Mouse (Mus musculus): ENCODE results near the gene Acss1.

Gene Acss1

DNA sequence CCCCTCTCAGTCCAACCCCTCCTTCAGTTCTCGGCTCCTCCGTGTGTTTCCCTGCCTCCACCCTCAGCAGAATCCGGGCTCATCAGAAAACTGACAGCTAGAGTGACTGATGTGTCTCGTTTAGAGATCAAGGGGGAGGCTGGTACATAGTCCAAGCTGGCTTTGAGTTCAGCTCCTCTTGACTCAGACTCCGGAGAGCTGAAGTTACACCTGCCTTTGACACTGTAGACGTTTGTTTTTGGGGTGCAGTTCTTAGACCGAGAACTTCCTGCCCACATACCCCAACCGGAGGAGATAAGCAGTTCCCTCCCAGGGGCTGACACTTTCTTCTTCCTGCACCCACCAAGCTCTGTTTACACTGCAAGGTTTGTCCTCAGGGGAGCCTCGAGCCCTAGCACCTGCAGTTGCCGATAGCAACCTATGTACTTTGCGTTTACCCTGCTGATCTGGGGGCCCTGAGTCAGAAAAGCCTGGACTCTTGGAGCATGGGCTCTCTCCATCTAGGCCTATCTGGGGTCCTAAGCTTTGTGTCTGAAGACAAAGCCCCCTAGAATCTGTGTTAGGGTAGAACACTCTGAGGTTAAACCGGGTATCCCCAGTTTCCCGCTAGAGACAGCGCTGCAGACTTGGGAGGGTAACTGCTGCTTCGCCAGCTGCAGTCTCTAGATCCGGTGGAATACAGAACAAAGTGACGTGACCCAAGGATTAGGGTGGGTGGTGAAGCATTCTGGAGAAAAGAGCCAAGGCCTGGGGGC, 1.1 kb downstream of the Acss1 start:
- ATAC-seq (ENCODE audit: insufficient number of reproducible peaks, low FRiP score, low TSS enrichment): no peak

DNA sequence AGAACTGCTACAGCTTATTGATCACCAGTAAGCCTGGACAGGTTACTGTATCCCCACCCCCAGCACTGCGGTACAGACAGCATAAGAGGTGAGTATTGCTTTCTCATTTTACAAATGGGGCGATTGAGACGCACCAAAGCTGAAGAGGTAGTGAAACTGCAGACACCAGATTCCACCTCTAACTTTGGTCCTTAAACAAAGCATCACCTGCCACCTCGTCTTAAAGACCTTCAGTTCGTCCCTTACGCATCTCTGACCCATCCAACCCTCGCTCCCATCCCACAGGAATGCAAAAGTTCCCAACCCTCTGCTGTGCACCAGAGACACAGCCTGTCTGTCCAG, 1.6 kb downstream of the Acss1 start:
- no peak for ATAC-seq (ENCODE audit: insufficient number of reproducible peaks, low FRiP score, low TSS enrichment)

DNA sequence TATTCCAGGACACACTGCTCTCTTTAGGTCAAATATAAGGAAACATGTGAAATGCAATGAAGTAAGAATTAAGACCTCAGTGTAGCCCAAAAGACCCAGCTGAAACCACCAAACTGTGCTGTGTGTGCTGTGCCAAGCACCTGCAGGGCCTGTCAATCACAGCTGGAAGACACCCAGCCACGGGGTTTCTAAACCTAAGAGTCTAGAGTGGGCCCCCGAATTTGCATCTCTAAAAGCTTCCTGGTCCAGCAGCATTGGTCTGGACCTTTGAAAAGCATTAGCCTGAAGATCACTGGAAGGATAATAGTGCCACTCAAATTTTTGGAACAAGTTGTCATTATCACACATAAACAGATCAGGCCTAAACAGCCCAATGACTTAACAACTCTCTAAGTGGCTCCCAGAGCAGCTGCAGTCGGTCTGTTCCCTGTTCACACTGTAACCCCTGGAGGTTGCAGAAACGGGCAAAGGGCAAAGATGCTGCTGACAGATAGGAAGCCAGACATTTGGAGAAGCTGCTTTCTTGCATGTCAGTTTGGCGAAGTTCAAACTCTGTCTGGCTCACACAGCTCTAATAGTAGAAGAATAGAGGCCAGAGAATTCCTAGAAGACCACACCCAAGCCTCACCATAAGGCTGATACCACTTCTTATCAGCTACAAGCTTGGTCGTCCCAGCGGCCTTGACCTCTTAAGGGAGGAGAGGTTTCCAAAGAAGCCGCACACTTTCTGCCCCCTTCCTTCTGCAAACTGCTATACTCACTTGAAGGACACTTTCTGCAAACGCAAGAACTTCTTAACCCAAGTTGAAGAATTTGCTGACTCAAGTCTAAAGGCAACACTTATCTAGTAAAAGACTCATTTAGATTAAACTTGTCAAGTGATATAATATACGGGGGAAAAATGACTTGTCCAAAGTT, 2.5 kb downstream of the Acss1 start:
- no peak for ATAC-seq (ENCODE audit: insufficient number of reproducible peaks, low FRiP score, low TSS enrichment)

DNA sequence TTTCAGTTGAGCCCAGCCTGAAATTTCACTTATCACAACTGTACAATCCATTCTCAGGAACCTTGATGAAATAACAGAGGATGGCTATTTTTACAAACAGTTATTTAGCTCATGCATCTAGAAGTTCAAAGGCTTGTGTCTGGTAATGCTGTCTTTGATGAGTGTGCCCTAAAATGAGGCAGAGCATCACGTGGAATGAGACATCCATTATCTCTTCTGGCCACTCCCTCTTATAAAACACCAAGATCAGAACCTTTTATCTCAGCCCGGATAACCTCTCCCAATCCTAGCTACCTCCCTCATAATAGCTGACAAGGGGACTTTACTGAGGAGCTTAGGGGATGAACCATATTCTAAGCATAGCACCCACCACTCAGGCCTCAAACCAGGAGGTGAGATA, 3.3 kb downstream of the Acss1 start:
- no peak for ATAC-seq (ENCODE audit: insufficient number of reproducible peaks, low FRiP score, low TSS enrichment)

DNA sequence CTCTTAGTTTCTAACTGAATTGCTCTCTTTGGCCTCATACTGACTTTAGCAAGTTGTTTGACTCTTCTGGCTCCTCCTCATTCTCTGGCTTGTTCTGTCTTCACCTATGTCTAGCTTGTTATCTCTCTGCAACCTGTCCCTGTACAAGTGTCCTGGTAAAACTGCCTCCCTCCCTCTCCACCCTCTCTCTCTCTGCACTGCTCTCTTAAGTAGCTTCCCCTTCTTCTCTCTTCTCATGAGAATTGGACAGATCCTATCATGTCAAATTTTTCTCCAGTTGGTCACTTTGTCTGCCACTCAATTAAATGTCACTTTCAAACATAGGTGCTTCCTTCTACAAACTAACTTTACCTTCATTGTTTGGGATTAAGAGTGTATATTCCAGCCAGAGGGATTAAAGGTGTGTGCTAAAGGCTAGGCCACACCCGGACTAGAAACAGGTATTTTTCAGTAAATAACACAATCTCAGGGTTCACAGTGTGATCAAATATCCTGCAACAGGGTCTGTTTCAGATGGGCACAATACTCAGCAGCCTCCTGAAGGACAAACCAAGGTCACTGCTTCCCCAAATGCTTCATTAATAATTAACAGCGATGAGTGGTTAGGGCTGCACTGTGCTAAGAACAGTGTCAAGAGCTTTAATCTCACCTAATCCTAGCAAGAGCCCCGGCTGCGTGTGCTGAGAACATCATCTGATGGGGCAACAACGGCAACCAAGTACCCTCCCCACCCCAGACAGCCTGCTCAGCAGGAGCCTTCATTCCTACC, 4.0 kb downstream of the Acss1 start:
- ATAC-seq (ENCODE audit: insufficient number of reproducible peaks, low FRiP score, low TSS enrichment): no peak

DNA sequence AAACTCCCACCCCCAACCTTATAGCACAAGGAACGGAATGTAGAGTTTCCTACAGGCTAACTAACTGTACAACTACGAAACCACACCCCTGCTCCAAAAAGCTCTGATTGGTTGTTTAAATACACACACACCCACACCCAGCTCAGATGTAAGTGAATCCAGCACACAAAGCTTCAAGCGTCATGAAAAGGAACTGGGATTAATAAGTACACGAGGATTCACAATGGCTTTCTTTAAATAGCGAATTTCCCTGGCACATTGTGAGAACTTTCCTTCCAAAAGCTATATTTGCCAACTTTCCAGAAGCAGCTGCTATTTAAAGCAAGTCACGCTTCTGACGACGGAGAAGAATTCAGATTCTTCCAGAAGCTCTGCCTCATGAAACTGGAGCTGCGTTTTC, 5.0 kb downstream of the Acss1 start:
- no peak for ATAC-seq (ENCODE audit: insufficient number of reproducible peaks, low FRiP score, low TSS enrichment)

DNA sequence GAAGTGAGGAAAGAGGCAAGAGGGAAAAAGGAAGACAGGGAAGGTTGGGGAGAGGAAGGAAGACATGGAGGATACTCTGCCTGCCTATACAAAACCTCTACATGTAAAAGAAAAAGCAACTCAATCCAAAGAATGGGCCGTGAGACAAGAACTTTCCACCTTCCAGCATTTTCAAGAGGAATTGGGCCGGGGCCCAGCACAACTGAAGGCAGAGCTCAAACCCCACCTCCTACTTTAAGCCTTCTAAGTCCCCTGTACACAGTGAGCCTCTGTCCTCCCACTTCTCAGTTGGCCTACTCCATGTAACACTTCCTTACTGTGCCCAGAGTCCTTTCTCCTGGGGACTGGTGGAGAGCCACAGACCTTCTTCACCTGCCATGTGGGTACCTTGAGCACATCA, 6.3 kb downstream of the Acss1 start:
- no peak for ATAC-seq (ENCODE audit: insufficient number of reproducible peaks, low FRiP score, low TSS enrichment)

DNA sequence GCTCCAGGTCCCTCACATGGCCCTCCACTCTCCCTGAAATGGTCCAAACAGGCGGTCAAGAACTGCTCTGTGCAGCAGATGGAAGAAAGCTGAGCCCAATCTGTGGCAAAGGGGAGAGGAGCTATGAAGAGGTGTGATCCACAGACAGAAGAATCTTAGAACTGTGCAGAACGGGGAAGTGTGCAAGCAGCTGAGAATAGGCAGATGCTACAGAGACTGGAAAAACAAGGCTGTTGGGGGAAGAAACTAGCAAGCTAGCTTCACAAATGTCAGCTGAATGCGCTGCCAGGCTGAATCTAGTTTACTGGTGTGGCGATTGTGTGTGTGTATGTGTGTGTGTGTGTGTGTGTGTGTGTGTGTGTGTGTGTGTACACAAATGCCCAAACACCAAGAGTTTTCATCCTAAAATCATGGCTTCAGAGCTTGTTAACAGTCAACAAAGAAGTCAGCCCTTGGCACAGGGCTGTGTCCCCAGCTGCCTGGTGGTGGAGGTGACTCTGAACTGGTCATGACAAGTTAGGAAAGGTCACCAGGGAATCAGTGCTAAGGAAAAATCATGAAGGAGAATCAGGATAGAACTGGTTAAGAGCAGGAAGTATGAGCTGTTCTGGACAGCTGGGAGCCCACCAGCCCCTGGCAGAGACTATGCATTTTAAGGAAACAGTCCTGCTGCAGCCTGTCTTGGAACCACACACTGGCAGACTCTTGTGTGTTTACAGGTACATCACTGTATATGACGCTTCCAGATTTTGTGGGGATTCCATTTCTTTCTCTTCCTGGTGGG, 7.4 kb downstream of the Acss1 start:
- no peak for ATAC-seq (ENCODE audit: insufficient number of reproducible peaks, low FRiP score, low TSS enrichment)

DNA sequence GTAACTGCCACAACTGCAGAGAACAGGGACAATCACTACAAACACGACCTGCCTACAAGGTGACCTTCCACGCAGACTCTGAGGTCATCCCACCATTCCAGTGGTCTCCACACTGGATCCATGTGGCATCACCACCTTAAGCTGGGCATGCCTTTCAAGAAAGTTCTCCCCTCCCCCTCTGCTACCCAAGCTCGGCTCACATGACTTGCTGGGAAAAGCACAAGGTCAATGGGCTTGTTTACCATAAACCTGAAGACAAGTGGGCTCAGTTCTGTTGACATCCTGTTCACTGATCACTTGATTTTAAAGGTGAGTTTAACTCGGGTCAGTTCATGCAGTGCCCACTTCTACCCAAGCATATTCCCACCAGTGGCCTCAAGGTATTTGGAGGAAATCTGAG, 8.3 kb downstream of the Acss1 start:
- no peak for ATAC-seq (ENCODE audit: insufficient number of reproducible peaks, low FRiP score, low TSS enrichment)

DNA sequence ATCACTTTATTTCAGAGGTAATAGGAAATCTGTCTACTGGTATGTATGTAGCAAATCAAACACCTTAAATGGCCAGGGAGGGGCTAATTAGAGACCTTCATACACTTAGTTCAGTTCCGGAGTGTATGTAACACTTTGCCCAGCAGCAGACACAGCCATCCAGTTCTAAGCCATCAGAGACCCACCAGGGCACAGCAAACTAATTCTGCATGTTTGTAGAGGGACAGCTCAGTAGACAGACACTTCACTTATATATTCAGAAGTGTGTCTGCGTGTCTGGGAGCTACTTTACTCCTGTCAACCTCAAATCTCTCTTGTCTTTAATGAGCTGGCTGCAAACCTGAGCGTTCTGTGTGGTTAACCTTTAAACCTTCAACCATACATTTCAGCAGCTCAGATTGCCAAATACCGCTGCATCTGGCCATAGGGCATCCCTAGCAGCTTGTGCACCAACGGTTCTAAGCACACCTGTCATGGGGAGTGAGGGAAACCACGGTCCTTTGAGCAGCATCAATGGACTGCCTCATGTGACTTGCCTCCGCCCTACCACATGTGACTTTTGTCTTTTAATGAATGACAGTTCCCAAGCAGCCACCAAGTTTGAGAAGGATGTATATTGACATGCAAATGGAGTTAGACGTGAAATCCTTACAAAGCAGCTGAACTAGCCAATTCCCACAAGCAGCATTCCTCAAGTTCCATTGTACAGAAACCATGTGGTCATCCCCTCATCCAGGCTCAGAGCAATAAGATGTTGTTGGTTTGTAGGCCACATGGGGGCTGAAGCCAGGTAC, 11.1 kb downstream of the Acss1 start:
- ATAC-seq (ENCODE audit: insufficient number of reproducible peaks, low FRiP score, low TSS enrichment): no peak

DNA sequence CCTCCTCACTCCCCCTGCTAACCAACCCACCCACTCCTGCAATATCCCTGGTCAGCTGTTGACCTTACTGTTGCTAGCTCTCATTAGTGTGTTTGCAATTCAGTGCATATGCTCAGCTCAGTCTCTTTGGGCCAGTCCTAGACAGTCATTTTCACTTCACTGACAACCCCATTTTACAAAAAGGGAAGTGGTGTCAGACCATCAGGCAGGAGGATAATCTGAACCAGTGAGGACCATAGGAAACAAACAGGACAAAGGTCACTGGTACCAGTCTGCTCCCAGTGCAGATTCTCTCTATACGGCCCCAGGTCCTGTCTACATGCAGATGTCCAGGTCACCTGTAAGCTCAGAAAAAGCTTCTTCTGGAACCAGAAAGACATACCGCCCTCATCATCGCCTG, 12.2 kb downstream of the Acss1 start:
- no peak for ATAC-seq (ENCODE audit: insufficient number of reproducible peaks, low FRiP score, low TSS enrichment)

DNA sequence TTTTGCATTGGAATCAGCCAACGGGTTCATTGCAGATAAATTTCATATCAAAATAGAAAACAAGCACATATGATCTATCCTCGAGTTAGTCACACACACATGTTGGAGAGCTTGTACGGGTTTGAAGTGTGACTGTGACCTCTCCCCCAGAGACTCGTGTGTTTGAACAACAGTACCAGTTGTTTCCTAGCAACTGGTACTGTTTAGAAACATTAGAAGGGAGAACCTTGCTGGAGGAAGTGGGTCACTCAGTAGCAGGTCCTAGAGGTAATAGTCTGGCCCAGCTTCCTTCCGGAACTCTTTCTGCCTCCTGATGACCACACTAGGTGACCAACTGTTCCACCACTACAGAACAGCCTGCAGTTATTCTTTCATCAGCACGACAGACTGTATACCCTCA, 13.0 kb downstream of the Acss1 start:
- no peak for ATAC-seq (ENCODE audit: insufficient number of reproducible peaks, low FRiP score, low TSS enrichment)

DNA sequence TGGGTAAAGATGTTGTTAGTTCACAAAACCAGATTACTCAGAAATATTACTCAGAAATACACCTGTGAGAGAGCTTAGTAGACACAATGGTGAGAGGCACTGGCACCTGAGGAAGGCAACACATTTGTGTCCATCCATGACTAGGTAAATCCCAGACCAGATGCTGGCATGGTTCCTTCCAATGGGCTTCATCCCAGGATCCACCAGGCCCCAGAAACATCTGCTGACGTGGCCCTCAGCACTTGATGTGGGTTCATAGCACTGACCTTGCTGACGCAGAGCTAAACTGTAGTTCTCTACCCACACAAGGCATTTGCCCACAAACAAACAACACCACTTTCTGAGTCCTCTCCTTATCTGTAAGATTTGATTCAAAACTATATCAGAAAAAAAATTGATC, 13.5 kb downstream of the Acss1 start:
- no peak for ATAC-seq (ENCODE audit: insufficient number of reproducible peaks, low FRiP score, low TSS enrichment)

DNA sequence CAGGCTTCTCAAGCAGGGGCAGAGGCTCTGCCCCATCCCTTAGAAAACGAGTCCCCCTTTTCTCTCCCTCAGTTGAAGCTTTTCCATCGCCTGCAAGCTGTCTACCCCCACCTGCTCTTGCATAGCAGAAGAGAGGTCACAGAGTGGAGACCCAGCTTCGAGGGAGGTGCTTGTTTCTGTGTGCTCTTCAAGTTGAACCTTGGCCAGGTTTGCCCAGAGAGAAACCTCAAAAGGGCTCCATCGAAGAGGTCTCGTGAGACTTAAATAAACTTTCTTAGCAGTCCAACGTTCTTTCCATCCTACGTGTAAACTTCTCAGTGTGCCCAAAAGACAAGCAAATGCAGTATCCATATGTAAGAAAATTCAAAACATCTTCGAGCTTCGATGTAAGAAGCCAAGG, 16.9 kb downstream of the Acss1 start:
- ATAC-seq (ENCODE audit: insufficient number of reproducible peaks, low FRiP score, low TSS enrichment): no peak

DNA sequence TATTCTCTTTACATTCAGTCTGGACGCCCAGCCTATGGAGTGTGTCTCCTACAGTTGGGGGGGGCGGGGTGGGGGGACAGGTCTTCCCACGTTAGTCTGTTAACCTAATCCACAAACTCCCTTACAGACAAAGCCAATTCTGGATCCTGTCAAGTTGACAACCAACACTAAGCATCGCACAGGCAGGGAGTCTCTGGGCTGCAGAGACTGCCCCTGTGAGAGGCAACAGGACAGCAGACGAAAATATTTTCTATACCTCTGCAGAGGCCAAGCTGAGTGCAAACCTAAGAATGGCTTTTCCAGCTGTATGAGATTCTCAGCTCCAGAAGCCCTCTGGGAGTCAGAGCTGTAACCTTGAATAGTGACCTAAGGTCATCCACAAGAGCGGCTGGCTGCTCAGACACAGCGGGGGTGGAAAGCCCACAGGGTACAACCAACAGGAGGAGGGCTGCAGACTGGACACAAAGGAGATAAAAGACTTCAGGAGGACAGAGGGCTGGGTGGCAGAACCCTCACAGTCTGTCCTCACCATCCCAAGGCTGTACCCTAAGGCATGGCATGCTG, 17.7 kb downstream of the Acss1 start:
- no peak for ATAC-seq (ENCODE audit: insufficient number of reproducible peaks, low FRiP score, low TSS enrichment)

DNA sequence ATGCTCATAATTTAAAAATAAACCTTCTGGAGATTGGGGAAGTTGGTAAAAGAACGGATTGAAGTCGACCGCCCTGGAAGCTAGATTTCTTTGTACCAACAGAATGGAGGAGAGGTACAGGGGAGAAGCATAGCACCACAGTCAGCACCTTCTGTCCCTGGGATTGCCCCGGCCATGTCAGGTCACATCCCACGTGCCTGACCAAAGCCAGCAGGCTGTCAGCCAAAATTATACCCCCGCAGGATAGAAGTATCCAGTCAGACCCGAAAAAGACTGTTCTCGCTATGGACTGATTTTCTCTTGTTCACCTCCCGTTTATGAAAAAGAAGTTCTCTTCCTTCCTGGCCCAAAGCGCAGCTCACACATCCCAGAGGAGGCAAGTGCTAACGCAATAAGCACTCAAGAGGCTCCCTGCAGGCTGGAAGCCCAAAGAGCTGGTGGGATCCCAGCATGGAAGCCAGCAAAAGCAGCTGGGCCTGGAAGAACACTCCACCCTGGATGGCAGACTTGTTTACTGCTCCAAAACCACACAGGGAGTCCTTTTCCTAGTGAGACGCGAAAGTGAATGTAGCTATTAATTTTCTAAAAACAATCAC, 19.9 kb downstream of the Acss1 start:
- no peak for ATAC-seq (ENCODE audit: insufficient number of reproducible peaks, low FRiP score, low TSS enrichment)

DNA sequence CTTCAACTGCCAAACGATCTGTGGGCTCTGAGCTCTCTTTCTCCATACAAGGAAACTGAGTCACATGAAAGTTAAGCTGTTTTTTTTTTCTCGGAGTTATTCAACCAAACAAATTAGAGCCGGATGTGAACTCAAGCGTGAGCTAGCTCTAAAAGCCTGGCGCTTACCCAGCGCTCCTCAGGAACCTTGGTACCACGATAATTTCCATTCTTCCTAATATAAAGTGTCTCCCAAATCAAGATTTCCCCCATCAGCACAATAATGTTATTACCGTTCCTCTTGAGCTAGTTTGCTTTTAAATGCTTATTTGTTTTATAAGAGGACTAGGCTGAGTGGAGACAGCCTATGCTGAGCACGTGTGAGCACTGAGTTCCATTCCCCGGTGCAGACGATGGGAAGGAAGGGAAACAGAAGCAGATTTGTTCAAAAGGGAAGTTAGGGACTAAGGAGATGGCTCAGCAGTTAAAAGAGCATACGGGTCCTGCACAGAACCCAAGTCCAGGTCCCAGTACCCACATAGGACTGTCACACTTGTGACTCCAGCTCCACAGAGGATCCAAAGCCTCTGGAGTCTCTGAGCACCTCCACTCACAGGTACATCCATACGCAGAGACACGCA, 20.5 kb downstream of the Acss1 start:
- ATAC-seq (ENCODE audit: insufficient number of reproducible peaks, low FRiP score, low TSS enrichment): no peak

DNA sequence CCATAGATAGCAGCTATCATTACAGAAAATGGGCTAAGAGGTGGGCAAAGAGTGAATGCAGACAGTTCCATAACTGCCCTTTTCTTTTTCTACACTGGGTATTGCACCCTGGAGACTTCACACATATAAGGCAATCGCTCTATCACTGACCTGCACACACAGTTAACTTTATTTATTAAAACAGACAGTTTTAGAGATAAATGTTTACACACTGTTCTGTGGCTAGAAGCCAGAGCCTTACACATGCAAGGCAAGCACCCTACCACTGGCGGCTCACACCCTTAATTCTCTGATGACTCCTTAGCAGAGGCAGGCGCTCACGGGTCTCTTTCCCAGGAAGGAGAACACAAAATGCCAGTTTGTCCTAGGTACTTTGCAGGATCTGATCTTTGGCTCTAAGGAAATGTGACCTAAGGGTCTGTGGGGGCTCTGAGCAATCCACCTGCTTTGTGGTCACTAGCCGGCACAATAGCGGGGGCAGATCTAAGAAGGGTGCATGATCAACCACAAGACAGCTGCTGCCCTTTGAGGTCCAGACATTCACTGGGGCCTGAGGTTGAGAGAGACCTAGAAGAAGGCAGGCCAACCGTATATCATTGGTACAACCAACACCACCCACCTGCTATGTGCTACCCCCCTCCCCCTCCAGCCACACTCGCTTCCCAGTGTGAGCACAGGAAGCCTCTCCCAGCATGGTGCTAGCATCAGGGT, 21.7 kb downstream of the Acss1 start:
- no peak for ATAC-seq (ENCODE audit: insufficient number of reproducible peaks, low FRiP score, low TSS enrichment)

All from cerebellum, adult (tissue).